Mouse (Mus musculus) limb, embryonic 12.5 days (tissue): ENCODE measurements at regions not wholly inside any gene's neighbourhood (a gene's known extent, or its start where the extent isn't known, plus 50 kb on each side); places are given as distances from the start of the nearest gene placed in this dataset.

Experiments used
- ATAC-seq: fragments of 200-750 bp; cut with Nextera tagmentation; 2 replicates; pipeline ENCODE4 v1.8.0; 2017; ENCODE audit warnings: low read depth, moderate TSS enrichment; ENCODE audit not compliant: insufficient number of reproducible peaks, insufficient read depth, low FRiP score, low TSS enrichment
- H3K27ac ChIP-seq: fragments of 300-500 bp; sonication (generic); 2 replicates; pipeline ENCODE4 v1.5.1; 2016; ENCODE audit warnings: mild to moderate bottlenecking, moderate library complexity
- H3K27me3 ChIP-seq: fragments of 300-500 bp; sonication (generic); 2 replicates; pipeline ENCODE4 v1.6.1; 2016; ENCODE audit warnings: mild to moderate bottlenecking, moderate library complexity
- H3K36me3 ChIP-seq: fragments of 300-500 bp; sonication (generic); 2 replicates; pipeline ENCODE4 v1.6.1; 2016; ENCODE audit warnings: mild to moderate bottlenecking, moderate library complexity
- H3K4me1 ChIP-seq: fragments of 300-500 bp; sonication (generic); replicated peaks from 2 replicates; pipeline ENCODE4 v1.6.1; 2016
- H3K4me2 ChIP-seq: fragments of 300-500 bp; sonication (generic); 2 replicates; pipeline ENCODE4 v1.6.1; 2016; ENCODE audit warnings: mild to moderate bottlenecking, moderate library complexity
- H3K4me3 ChIP-seq: fragments of 300-500 bp; sonication (generic); replicated peaks from 2 replicates; pipeline ENCODE4 v1.5.1; 2016; ENCODE audit warnings: mild to moderate bottlenecking
- H3K9ac ChIP-seq: fragments of 300-500 bp; sonication (generic); replicated peaks from 2 replicates; pipeline ENCODE4 v1.6.1; 2016; ENCODE audit warnings: mild to moderate bottlenecking, moderate library complexity
- H3K9me3 ChIP-seq: fragments of 300-500 bp; sonication (generic); 2 replicates; pipeline ENCODE4 v1.6.1; 2016; ENCODE audit warnings: mild to moderate bottlenecking, moderate library complexity
- WGBS: fragments of 180-500 bp; shearing (Covaris S2); methylation state at CpG from one replicate; pipeline ENCODE4 v1.1.7; 2016; 5-methylcytosine and 5-hydroxymethylcytosine counted together

DNA sequence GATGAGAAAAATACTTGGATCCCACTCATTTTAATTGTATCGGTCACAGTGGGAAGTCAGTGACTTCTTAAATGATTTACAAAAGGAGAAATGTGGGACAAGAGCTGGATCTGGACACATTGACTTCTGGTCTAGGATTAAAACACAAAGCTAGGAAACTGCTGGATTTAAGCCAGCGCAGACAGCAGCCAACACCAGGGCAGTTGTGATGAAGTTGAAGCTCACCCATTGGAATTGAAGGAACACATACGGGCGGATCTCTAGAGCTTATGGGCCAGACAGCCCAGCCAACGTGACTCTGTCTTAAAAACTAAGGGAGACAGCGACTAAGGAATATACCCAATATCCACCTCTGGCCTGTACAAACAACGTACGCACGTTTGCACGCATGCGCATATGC is 105.4 kb upstream of the Cnot2 start:
- Histone ChIP-seq H3K4me3 (no peak overlapping the region), H3K27me3 (no peaks in the 10 kb centered on the region), H3K4me2 (no peak overlapping the region), H3K27ac (no peak overlapping the region), H3K9ac (no peak overlapping the region), H3K36me3 (no peaks in the 10 kb centered on the region), H3K9me3 (peaks cover under 1% of the 10 kb centered on the region; the same call in 1 of the 2 replicates), H3K4me1 (peaks cover 13% of the 10 kb centered on the region)
- no peak for ATAC-seq
- 94% methylated on average over 11 of the region's 11 CpGs for WGBS

DNA sequence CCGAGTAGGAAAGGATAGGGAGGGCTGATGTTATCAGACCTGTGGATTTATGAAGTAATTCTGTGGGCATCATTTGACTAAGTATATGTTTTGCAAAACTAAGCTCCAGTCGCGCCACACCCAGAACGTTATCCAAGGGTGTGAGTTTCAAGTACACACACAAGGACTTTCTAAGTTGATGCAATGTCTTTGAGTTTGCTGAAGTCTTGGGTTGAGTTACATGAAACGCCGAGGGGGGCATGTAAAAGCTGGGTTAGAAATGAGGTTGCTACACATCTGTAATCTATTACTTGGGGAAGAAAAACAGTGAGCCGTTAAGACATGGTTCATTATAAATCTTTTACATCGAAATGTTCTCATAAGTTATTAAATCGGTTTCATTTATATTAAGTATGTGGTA is 102.1 kb upstream of the Cnot2 start:
- no peak overlapping the region for H3K9ac ChIP-seq
- peak overlapping the region; percentile 47; the same call in 1 of the 2 replicates for H3K27ac ChIP-seq
- no peak overlapping the region for H3K4me3 ChIP-seq
- WGBS = 29% methylated on average over 9 of the region's 9 CpGs
- H3K9me3 ChIP-seq = peaks cover 12% of the 10 kb centered on the region
- no peak overlapping the region for H3K4me2 ChIP-seq
- 0 out of 2 replicates have a peak, but pooled peaks have one; percentile 23 for ATAC-seq
- H3K36me3 ChIP-seq = no peaks in the 10 kb centered on the region
- H3K4me1 ChIP-seq = peaks cover 13% of the 10 kb centered on the region
- no peaks in the 10 kb centered on the region for H3K27me3 ChIP-seq

DNA sequence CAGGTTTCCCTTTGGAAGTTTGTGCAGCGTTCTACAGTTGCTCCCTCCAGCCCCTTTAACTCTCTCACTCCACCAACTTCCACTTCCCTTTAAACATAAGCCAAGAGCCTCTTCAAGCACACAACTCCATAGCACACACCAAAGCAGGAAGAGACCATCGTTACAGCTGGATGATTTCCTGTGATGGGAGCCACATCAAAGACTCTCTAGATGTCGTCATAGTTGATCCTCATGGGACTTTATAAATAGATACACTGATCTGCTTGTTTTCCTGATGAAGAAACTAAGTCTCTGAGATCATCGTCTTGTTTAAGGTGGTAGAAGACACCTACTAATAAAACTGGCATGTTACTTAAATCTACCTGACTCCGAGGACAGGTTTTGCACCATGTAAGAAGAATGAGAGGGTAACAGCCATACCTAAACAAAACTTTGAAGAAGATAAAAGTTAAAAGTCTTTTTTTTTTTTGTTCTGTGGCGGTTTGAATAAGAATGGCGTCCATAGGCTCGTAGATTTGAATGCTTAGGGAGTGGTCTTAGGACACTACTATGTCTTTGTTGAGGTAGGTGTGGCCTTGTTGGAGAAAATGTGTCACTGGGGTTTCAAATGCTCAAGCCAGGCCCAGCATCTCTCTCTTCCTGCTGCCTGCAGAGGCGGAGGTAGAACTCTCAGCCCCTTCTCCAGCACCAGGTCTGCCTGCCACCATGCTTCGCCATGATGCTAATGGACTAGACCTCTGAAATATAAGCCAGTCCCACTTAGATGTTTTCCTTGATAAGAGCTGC is 97.8 kb upstream of the Cnot2 start:
- Histone ChIP-seq H3K4me1 (peaks cover 26% of the 10 kb centered on the region), H3K4me3 (no peak overlapping the region), H3K9ac (no peak overlapping the region), H3K27ac (no peak overlapping the region), H3K36me3 (no peaks in the 10 kb centered on the region), H3K4me2 (no peak overlapping the region), H3K9me3 (peaks cover 12% of the 10 kb centered on the region), H3K27me3 (no peaks in the 10 kb centered on the region)
- 89% methylated on average over 10 of the region's 10 CpGs for WGBS
- ATAC-seq = no peak

DNA sequence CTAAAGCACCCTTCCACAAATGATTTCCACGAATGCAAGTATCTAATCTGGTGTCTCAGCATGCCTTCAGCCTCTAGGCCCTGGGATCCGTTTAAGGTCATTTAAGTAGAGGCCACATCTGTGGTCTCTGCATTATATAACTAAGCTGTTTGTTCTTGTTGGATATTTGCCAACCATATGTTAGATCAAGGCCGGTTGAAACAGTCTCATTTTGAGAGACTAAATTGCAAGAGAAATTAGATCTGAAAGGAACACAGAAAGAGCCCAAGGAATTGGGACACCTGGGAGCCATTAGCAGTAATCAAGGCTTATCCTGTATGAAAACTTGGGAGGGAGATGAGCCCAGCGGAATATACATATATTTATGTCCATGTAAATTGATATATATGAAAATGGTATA is 96.6 kb upstream of the Cnot2 start:
- Histone ChIP-seq H3K4me2 (no peak overlapping the region), H3K9me3 (peaks cover 12% of the 10 kb centered on the region), H3K4me3 (no peak overlapping the region), H3K9ac (no peak overlapping the region), H3K27ac (peak overlapping the region; percentile 53; the same call in 1 of the 2 replicates), H3K36me3 (no peaks in the 10 kb centered on the region), H3K27me3 (no peaks in the 10 kb centered on the region), H3K4me1 (peaks cover 16% of the 10 kb centered on the region)
- 12% methylated on average over 4 of the region's 4 CpGs for WGBS
- no peak for ATAC-seq

DNA sequence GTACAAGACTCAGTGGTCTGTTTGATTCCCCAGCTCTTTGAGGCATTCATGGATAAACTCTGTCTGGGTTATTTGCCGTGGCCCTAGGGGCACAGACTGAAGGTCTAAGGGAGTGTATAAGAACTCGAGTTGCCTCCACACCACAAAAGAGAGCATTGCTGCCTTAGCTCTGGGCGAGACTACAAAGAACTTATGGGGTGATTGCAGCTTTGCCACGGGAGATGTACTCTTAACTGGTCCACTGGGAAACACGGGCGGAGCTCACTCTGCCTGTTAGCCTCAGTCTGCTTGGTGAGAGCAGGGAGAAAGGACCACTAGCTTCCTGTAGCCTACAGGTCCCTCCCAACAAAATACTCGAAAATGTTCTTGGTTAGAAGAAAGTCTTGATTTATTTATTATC is 93.9 kb upstream of the Cnot2 start:
- Histone ChIP-seq H3K4me3 (no peak overlapping the region), H3K4me1 (peaks cover 14% of the 10 kb centered on the region), H3K36me3 (no peaks in the 10 kb centered on the region), H3K4me2 (no peak overlapping the region), H3K9ac (no peak overlapping the region), H3K27ac (peak overlapping the region; percentile 51), H3K27me3 (no peaks in the 10 kb centered on the region), H3K9me3 (no peaks in the 10 kb centered on the region)
- 0 out of 2 replicates have a peak, but pooled peaks have one; percentile 7 for ATAC-seq
- WGBS = 46% methylated on average over 7 of the region's 7 CpGs

DNA sequence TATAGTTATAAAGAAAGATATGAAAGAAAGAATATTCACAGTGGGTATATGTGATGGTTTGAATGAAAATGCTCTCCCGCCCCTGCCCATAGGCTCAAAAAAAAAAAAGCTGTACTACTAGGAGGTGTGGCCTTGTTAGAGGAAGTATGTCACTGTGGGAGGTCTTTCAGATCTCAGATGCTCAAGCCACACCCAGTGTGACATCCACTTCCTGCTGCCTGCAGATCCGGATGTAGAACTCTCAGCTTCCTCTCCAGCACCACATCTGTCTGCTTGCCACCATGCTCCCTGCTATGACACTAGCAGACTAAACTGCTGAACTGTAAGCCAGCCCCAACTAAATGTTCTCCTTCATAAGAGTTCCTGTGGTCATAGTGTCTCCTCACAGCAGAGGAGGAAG is 93.0 kb upstream of the Cnot2 start:
- ATAC-seq = no peak
- no peaks in the 10 kb centered on the region for H3K27me3 ChIP-seq
- H3K36me3 ChIP-seq = no peaks in the 10 kb centered on the region
- H3K9ac ChIP-seq = no peak overlapping the region
- H3K27ac ChIP-seq = peak overlapping the region; percentile 51
- WGBS = 73% methylated on average over 2 of the region's 2 CpGs
- no peak overlapping the region for H3K4me3 ChIP-seq
- peaks cover 14% of the 10 kb centered on the region for H3K4me1 ChIP-seq
- H3K9me3 ChIP-seq = no peaks in the 10 kb centered on the region
- H3K4me2 ChIP-seq = no peak overlapping the region

DNA sequence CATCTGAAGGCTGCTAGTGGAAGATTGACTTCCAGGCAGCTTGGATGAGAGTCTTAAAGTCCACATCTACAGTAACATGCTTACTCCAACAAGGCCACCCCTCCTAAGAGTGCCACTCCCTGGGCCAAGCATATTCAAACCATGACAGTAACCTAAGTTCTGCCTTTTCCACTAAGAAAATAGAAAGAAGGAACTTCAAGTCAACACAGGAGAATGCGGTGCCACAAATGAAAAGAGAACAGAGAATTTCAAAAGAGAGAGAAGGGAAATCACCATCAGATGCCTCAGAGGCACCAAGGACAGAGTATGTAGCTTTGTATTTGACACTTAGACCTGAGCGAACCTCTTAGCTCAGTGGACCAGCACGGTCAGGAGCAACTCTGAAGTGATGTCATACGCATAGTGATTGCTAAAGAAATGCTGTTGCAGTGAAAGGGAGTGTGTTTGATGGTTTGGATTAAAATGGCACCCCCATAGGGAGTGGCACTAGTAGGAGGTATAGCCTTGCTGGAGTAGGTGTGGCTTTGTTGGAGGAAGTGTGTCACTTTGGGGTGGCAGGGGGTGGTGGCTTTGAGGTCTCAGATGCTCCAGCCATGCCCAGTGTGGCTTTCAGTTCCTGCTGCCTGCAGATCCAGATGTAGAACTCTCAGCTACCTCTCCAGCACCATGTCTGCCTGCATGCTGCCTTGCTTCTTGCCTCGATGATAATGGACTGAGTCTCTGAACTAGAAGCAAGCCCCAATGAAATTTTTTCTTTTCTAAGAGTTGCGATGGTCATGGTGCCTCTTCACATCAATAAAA is 77.1 kb upstream of the Cnot2 start:
- no peak for ATAC-seq
- 0 out of 2 replicates have a peak, but pooled peaks cover 4% of the 10 kb centered on the region for H3K4me1 ChIP-seq
- H3K9ac ChIP-seq = no peak overlapping the region
- no peaks in the 10 kb centered on the region for H3K27me3 ChIP-seq
- H3K4me2 ChIP-seq = no peak overlapping the region
- no peaks in the 10 kb centered on the region for H3K9me3 ChIP-seq
- H3K36me3 ChIP-seq = no peaks in the 10 kb centered on the region
- no peak overlapping the region for H3K27ac ChIP-seq
- no peak overlapping the region for H3K4me3 ChIP-seq
- WGBS = 97% methylated on average over 6 of the region's 6 CpGs

DNA sequence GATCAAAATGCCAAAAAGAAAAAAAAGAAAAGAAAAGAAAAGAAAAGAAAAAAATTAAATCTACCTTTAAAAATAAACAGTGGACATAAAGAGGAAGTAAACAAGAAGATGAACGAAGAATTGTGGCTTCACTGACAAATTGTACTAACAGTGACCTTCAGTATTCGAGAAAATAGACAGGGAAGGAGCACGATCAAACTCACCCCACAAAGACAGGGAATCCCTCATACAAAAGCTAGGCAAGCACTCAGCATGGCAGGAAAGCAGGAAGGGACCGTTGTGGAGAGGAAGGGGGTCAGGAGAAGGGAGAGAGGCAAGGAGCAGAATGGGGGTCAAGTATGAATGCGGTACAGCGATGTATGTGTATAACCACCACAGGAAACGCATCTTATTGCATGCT is 74.6 kb upstream of the Cnot2 start:
- no peak for ATAC-seq
- Histone ChIP-seq H3K27ac (no peak overlapping the region), H3K36me3 (no peaks in the 10 kb centered on the region), H3K4me2 (no peak overlapping the region), H3K9me3 (no peaks in the 10 kb centered on the region), H3K9ac (no peak overlapping the region), H3K4me1 (0 out of 2 replicates have a peak, but pooled peaks cover 4% of the 10 kb centered on the region), H3K27me3 (no peaks in the 10 kb centered on the region), H3K4me3 (no peak overlapping the region)
- 73% methylated on average over 7 of the region's 7 CpGs for WGBS

DNA sequence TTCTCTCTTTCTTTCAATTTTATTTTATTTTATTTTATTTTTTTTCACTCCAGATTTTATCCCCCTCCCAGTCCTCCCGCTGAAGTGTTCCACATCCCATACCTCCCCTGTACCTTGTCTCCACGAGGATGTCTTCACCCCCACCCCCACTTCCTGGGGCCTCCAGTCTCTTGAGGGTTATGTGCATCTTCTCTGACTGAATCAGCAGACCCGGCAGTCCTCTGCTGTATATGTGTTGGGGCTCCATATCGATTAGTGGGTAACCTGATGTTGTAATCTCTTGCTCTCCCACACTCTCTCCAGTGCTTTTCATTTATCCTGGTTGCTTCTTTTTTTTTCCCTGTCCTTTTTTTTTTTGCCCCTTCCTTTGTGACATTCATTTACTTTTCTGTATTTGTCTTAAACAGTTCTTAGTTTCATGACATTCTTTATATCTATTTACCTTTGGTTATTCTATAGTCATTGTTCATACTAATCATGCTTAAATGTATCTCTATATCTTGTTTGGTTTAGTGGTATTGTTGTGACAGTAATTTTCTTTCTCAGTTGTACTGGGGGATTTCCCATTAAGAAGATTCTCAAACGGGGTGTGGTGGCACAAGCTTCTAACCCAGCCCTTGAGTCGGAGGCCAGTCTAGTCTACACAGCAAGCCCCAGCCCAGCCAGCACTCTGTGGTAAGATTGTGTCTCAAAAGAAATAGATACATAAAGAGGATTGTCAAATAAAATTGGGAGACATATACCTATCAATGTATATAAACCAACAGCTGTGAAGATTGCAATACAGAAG is 73.9 kb upstream of the Cnot2 start:
- WGBS = 76% methylated on average over 6 of the region's 6 CpGs

DNA sequence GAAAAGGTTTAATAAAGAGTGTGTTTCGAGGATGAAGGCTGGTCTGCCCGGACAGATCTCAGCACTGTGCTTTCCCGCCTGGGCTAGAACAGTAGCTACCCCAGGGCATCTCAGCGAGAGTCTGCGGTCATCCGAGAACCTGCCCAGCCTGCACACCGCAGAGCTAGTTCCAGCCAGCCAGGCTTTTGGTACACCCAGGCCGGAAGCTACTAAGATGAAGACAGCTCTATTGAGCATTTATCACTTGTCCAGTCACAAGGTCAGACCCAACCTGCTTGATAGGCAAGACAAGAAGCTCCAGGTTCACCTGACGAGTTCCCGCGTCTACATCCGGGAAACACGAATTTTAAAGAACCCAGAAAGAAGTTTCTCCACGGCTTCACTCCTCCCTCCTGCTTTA is 72.8 kb upstream of the Cnot2 start:
- 93% methylated on average over 14 of the region's 14 CpGs for WGBS
- Histone ChIP-seq H3K4me1 (0 out of 2 replicates have a peak, but pooled peaks cover 4% of the 10 kb centered on the region), H3K27me3 (no peaks in the 10 kb centered on the region)

More for the DNA sequence above, 73.9 kb upstream of the Cnot2 start:
- Histone ChIP-seq H3K4me2 (no peak overlapping the region), H3K36me3 (no peaks in the 10 kb centered on the region), H3K9me3 (no peaks in the 10 kb centered on the region), H3K9ac (no peak overlapping the region), H3K4me1 (0 out of 2 replicates have a peak, but pooled peaks cover 4% of the 10 kb centered on the region), H3K4me3 (no peak overlapping the region), H3K27me3 (no peaks in the 10 kb centered on the region), H3K27ac (no peak overlapping the region)
- no peak for ATAC-seq

DNA sequence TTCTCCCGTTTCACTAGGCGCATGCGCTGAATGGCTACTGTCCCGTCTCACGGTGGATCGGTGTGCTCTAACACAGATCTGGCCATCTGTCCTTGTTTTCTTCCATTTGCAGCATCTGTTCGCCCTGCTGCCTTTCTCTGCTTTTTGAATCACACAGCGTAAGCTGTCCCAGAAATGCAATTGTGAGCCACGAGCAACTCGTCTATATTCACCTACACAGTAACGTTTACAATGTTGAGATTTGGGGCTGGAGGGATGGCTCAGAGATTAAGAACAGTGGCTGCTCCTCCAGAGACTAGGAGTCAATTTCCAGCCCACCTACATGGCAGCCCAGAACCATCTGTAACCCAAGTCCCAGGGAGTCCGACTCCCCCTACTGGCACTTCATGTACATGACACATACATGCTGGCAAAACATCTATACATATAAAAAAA is 72.2 kb upstream of the Cnot2 start:
- WGBS = 88% methylated on average over 12 of the region's 12 CpGs
- Histone ChIP-seq H3K4me1 (0 out of 2 replicates have a peak, but pooled peaks cover 4% of the 10 kb centered on the region), H3K27me3 (no peaks in the 10 kb centered on the region), H3K36me3 (no peaks in the 10 kb centered on the region), H3K4me3 (no peak overlapping the region), H3K27ac (no peak overlapping the region), H3K9me3 (no peaks in the 10 kb centered on the region), H3K4me2 (no peak overlapping the region), H3K9ac (no peak overlapping the region)
- ATAC-seq = no peak

More for the DNA sequence above, 72.8 kb upstream of the Cnot2 start:
- H3K4me3 ChIP-seq = no peak overlapping the region
- no peaks in the 10 kb centered on the region for H3K9me3 ChIP-seq
- H3K27ac ChIP-seq = no peak overlapping the region
- H3K4me2 ChIP-seq = no peak overlapping the region
- H3K36me3 ChIP-seq = no peaks in the 10 kb centered on the region
- H3K9ac ChIP-seq = no peak overlapping the region
- no peak for ATAC-seq
